Mouse (Mus musculus): ENCODE measurements around the gene Hdac2. TPM values are rescaled to one million over a fixed set of nuclear protein-coding genes. Genes with fewer than 3 reads are reported as not detected.

Gene Hdac2
- 10 to 100 TPM; 50.0 to 58.5 TPM for total RNA-seq (2021)
- long read RNA-seq, experiment 1, transcript Hdac2-201 (14 exons, 2,005 nt) = major isoform, 76 of 98 reads
- long read RNA-seq, experiment 1, partial matches to known transcripts = 15 of 98 reads
- long read RNA-seq, experiment 1, other reads (novel, unspliced or antisense) = 6 of 98 reads
- long read RNA-seq, experiment 2, transcript Hdac2-201 (14 exons, 2,005 nt) = major isoform, 98 of 109 reads
- long read RNA-seq, experiment 2, partial matches to known transcripts = 5 of 109 reads
- long read RNA-seq, experiment 2, other reads (novel, unspliced or antisense) = 4 of 109 reads

- peak; percentile 85 for DNase-seq
Observed at GRCm38 (mm10) chr10:36974086-36974675, at the start of gene Hdac2. Gene Hdac2 (plus strand): TSS chr10:36974544.

GRCm38 (mm10) chr10:36928212-36928611 is 46.1 kb upstream of the Hdac2 start:
- DNase-seq = no peak

- DNase-seq = no peak
Observed at GRCm38 (mm10) chr10:36935863-36936262, 38.5 kb upstream of the Hdac2 start.

- DNase-seq = no peak
Observed at GRCm38 (mm10) chr10:36936271-36936670, 38.1 kb upstream of the Hdac2 start.

GRCm38 (mm10) chr10:36951742-36952141 is 22.6 kb upstream of the Hdac2 start:
- no peak for DNase-seq

GRCm38 (mm10) chr10:36952622-36953021 is 21.7 kb upstream of the Hdac2 start:
- DNase-seq = no peak

- DNase-seq = no peak
Observed at GRCm38 (mm10) chr10:36959563-36960110, 14.7 kb upstream of the Hdac2 start.

- DNase-seq = no peak
Observed at GRCm38 (mm10) chr10:36964406-36964805, 9.9 kb upstream of the Hdac2 start.

GRCm38 (mm10) chr10:36974676-36975520 is 554 bp downstream of the Hdac2 start:
- peak; percentile 80 for DNase-seq

- no peak for DNase-seq
Observed at GRCm38 (mm10) chr10:36981866-36982265, 7.5 kb downstream of the Hdac2 start.

GRCm38 (mm10) chr10:36992149-36992548 is 17.8 kb downstream of the Hdac2 start:
- no peak for DNase-seq

GRCm38 (mm10) chr10:37000839-37001238 is 26.5 kb downstream of the Hdac2 start:
- no peak for DNase-seq

GRCm38 (mm10) chr10:37014274-37015107 is 40.1 kb downstream of the Hdac2 start:
- DNase-seq = peak; percentile 28

- no peak for DNase-seq
Observed at GRCm38 (mm10) chr10:37015729-37016128, 41.4 kb downstream of the Hdac2 start.

- no peak for DNase-seq
Observed at GRCm38 (mm10) chr10:37016200-37016599, 41.9 kb downstream of the Hdac2 start.

- DNase-seq = no peak
Observed at GRCm38 (mm10) chr10:37024301-37024700, 50.0 kb downstream of the Hdac2 start.

- no peak for DNase-seq
Observed at GRCm38 (mm10) chr10:37028651-37029050, 54.3 kb downstream of the Hdac2 start.

- peak; percentile 47 for DNase-seq
Observed at GRCm38 (mm10) chr10:37035090-37035497, 60.8 kb downstream of the Hdac2 start.

- peak; percentile 66 for DNase-seq
Observed at GRCm38 (mm10) chr10:37047661-37048098, 73.3 kb downstream of the Hdac2 start.

Data from gastrocnemius, postnatal 25 days (tissue).